Mouse (Mus musculus) heart, adult 9 months (tissue): ENCODE results near the gene Dnah6.
A peak's percentile ranks its signal among the peaks of the same experiment; 100 is the strongest.

Experiments used
- DNase-seq, 2 experiments: peaks; one replicate each; pipeline ENCODE4 v3.0.0; 2022; ENCODE audit warnings: low spot score in 2 of 2

The Dnah6 gene

DNA sequence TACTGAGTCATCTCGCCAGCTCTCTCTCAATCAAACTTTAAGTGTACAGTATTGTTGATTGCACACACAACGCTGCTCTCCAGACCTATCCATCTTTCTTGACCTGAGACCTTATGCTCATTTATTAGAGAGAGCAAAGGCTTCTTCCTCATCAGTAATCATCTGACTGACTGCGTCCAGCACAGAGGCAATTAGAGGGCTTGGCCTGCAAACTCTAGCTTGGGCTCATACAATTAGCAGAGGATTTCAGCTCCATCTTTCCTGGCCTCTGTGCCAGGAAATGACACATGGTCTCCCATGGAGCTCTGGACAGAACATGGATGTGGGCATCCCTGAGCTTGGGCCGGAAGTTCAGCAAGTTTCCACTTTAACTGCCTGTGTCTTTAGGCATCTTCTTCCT, 193.6 kb downstream of the Dnah6 start:
- no peak for DNase-seq

DNA sequence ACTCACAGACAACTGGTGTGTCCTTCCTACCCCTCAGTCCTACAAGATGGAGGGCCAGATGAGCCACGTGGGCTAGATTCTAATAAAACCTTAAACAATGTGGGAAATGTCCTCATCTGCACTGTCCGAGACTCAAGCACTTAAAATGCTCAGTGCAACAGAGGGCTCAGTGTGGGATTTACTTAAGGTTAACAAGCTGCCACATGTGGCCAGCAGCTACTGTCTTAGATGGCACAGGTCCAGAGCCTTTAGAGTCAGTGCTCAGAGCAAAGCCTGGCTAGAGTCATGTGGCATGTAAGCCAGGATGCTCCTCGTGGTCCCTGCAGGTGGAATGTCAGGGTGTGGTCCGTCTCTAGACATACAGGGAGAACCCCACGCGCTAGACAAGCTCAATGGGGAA, 194.6 kb downstream of the Dnah6 start:
- DNase-seq = no peak

- DNase-seq = no peak
Measured at GRCm38 (mm10) chr6:73020061-73020460, 201.4 kb downstream of the Dnah6 start.

- no peak for DNase-seq
Measured at GRCm38 (mm10) chr6:73018725-73019280, 202.6 kb downstream of the Dnah6 start.

DNA sequence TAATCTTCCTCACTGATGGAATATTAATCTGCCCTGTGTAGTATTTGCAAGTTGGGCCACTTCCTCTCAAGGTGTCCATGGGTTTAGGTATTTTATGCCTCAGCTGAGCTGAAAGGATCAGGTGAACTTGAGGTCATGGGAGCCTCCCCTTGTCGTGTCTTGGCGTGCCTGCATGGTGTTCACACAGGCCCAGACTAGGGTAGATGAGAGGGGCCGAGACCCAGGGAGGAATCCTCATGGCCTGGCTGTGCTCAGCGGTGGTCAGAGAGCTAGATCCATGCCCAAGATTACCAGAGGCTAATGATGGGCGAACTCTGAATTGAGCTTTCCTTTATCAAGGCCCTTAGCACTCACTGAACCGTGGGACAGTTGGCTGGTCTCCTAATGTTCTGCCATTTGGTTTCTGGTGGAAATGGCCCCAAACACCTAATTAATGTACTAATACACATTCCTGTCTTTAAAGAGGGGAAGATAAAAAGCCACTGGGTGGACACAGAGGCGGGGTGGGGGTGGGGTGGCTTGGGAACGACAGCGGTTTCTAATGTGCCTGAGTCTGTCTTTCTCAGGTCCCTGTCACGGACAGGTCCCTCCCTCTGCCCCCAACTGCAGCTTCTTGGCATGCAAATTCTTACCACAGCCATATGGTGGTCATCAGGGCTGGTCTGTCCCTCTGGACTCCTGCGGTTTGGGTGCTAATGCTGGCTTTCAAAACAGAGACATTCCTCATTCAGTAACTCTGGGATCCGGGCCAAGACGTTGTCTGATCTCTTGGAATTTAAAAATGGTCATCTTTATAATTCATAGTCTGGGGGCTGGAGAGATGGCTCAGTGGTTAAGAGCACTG, 206.9 kb downstream of the Dnah6 start:
- DNase-seq = peak; percentile 16 to 26

GRCm38 (mm10) chr6:73012931-73013330, 208.5 kb downstream of the Dnah6 start:
- DNase-seq = no peak

GRCm38 (mm10) chr6:73011827-73012226, 209.6 kb downstream of the Dnah6 start:
- DNase-seq = no peak

DNA sequence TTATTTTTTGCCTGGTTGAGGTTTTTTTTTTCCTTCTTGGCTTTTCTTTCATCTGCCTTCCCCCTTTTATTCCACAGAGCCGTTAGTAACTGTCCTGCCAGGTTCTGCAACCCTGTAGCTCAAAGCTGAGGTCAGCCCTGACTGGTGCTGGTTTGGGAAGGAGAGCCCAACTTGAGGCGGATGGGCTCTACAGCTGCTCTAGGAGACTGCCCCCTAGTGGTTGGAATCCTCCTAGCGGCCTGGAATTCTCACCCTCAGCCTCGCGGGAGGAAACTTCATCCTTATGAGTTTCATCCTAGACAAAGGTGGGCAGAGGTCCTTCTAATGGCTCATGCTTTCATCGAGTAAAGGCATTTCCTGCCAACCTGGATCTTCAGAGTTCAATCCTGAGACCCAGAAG, 211.4 kb downstream of the Dnah6 start:
- peak; percentile 50 to 69 for DNase-seq

DNA sequence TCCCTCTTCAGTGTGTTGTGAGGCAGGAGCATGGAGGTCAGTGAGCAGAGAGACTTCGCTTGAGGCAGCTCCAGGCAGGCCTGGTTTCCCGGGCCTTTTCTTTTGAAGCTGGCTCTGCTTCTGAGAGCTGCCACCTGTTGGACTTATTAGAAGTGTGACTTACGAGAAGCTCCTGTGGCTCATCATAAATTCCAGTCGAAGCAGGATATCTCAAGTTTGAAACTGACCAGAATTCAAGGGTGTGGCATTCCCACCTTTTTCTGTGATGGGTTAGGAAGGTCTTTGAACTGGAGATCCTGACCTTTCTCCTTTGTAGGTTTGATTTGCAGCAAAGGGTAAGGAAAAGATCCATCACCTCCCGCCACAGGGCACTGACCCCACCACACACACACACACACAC, 217.8 kb downstream of the Dnah6 start:
- DNase-seq = no peak

- DNase-seq = no peak
Measured at GRCm38 (mm10) chr6:73002391-73002790, 219.1 kb downstream of the Dnah6 start.

- DNase-seq = no peak
Measured at GRCm38 (mm10) chr6:72998809-72999208, 222.6 kb downstream of the Dnah6 start.

DNA sequence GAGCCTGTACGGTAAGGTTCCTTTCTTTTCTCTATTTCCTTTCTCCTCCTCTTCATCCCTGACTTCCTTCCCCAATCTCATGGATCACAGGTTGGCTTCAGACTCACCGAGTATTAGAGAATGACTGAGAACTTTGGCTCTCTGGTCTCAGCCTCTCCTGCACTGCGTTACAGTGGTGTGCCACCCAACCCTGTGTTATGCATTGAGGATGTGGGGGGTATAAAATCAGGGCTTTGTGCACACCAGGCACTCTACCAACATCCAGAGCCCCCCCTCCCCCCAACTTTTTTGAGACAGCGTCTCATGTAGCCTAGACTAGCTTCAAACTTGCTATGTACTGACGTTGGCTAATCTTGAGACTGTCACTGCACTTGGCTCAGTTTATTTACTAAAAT, 227.8 kb downstream of the Dnah6 start:
- DNase-seq = no peak

DNA sequence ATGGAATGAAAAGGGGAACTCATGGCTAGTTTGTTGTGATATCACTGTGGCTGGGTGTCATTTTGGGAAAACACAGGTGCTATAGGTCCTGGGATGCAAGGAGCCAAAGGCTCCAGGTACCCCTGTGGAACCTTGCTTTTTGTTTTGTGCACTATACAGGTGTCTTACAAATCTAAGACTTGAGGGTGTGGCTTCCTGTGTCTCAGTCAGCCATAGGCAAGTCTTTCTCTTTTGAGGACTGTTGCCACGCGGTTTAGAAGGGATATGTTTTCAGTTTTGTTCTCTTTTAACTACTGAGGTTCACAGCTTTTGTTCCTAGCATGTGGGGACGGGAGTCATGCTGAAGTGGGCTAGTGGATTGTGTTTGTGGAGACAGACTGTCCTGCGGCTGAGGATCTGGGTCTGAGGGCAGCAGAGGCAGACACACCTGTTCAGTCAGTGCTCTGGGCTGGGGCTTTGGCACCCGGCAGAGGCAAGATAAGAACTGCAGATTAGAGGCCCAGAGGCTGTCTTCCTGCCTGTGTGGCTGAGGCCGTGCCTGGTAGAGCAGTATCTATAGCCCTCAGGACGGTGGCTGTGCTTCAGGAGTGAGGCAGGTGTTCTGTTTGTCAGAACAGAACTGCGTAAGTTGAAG, 228.3 kb downstream of the Dnah6 start:
- DNase-seq = no peak

DNA sequence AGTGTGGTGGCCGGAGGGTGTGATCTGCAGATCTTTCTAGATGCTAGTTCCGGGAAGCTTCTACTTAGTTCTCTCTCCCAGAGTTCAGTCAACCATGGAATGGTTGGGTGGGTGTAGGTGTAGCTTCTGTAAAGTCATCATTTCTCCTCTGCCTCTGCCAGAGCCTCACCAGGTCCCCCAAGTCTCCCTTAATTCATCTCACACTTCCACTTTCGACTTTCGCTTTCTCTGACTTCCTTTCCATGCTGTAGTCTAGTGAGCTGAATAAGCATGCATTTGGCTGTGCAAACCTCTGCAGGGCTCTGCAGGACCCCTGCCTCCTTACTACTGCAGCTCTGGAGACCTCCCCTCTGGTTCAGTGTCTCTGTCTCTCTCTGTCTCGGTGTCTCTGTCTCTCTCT, 231.2 kb downstream of the Dnah6 start:
- DNase-seq = no peak

DNA sequence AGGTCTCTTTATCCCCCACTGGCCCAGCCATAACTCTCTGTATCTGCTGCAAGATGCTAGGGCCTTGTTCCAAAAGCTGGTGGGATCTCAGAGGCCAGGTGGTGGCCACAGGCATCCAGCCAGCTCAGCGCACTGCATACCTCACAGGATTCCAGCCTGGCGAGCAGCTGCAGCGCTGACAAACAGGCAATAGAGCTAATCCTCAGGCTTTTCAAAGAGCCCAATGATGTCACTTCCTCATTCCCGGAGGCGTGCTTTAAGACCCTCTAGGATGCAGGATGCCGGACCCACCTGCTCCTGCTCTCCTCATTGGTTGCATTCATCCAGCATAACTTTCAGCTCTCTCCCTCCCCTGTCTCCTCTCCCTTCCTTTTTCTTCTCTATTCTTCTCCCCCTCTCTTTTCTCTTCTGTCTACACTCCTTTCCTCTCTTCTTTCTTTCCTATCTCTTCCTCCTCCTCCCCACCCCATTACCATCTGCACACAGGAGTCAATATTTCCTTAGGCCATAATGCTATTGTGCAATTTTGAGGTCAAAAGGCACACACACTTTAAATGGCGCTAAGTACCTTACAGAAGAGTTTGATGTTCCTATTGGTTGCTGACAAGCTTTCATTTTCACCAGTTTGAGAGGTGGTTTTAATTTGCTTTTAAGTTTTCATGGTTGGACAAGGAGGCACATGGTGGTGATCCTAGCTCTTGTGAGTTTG, 232.3 kb downstream of the Dnah6 start:
- DNase-seq = no peak

DNA sequence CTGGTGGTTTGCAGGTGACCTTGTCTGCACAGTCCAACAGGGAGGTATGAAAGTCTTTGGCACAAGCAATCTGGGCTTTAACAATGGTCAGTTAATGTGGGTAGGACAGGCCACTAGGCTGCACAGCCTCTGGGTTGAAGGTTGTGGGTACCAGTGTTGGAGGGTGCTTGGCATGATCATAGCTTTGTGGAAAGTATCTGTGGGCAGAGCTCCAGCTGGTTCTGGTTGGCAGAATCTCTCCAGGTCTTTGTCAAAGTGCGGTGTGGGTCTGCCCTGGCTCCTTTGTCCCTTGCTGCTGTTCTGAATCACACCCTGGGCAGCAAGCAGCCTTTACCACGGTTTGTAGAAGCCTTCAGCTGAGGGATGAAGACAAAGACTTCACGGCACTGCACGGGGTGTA, 238.9 kb downstream of the Dnah6 start:
- no peak for DNase-seq

GRCm38 (mm10) chr6:72981851-72982250, 239.6 kb downstream of the Dnah6 start:
- DNase-seq = peak in 1 of 2 experiments; percentile 37

DNA sequence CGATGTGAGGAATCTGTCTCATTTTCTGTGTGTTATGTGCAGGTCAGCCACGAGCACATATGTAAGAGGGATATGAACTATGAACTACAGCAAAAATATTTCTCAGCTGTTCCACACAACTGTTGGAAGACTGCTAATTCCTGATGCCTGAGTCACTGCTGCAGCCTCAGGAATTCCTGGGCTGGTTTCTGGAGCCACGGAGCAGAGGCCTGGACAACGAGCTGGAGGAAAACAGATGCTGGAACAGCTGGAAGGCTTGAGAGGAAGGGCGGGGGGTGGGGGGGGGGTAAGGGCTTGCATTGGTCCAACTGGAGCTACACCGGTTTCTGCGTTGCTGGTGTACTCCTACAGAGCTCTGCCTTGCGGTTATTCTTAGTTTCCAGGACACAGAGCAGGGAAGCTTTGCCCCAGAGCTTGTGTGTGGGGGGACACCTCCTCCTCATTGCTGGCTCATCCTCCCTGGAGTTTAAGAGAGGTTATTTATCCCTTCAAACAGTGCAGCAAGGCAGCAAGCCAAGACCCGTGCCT, 240.3 kb downstream of the Dnah6 start:
- DNase-seq = peak; percentile 74 to 80

DNA sequence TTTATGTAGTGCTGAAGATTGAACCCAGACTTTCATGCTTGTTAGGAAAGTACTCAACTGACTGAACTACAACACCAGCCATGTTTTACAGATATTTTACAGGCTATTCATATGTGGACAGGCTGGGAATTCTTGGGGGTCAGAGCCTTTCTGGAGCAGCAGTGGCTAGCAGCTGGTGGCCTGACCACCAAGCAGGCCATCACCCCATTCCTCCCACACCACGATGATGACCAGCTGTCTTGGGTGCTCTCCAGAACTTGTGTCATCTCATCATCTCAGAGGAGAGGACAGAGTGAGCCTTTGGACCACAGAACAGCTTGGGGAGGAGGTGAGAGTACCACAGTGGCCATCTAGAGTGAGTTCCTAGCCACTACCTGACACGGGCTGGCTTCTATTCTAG, 244.6 kb downstream of the Dnah6 start:
- DNase-seq = peak in 1 of 2 experiments; percentile 39

DNA sequence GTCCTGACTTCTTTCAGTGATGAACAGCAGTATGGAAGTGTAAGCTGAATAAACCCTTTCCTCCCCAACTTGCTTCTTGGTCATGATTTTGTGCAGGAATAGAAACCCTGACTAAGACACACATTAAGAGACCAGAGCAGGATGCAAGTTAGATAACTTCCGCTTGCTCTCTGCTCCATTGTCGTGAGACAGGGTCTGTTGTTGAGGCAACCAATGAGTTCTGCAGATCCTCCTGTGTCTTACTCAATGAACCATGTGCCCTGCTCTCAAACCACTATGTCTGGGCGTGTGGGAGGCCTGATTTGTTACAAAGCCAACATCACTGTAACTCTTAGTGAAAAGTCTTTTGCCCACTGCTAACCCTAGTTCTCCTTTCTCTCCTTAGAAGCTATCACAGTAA, 250.4 kb downstream of the Dnah6 start:
- no peak for DNase-seq

DNA sequence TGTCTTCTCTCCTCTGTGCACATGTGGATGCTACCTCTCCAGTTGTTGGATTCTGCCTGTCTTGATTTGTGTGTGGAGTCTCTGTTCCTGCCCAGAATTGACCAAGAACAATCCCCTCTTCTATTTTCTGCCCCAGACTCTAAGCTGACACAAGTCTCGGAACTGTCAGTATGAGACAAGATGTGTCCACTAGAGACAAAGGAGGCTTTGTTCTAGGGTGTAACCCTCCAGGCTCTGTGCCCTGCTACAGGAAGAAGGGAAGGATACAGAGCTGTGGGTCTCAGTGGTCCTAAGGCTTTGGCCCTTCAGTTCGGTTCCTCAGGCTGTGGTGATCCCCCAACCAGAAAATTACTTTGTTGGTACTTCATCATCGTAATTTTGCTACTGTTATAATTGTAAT, 251.7 kb downstream of the Dnah6 start:
- no peak for DNase-seq
